Mouse (Mus musculus): ENCODE measurements around the gene Pck1. TPM values are rescaled to one million over a fixed set of nuclear protein-coding genes. Genes with fewer than 3 reads are reported as not detected.
A peak's percentile ranks its signal among the peaks of the same experiment; 100 is the strongest.

Gene Pck1
- polyA plus RNA-seq, 1 experiment from 2014 or later: not detected

DNA sequence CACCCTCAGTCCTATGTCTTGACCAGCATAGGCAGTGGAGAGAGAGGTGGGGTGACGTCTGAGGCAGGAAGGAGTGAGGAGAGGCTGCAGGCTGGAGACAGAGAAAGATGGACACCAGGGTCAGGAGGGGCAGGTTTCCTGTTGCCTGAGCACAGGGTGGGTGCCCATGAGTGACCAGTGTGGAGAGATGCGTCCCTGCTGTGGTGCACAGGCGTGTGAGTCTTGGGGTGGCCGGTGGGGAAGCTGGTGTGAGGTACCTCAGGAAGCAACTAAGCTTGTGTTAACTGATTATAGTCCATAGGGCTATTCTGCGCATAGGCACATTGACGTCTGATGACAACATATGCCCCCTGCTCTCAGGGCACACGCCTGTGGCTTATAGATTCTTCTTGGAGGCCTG, 26.2 kb downstream of the Pck1 start:
- no peaks in the 10 kb centered on the region for H3K9me3 ChIP-seq (replicated peaks; ENCODE audit: control insufficient read depth, low read length)
- no peak for DNase-seq (ENCODE audit: low spot score)
- 86% methylated on average over 7 of the region's 7 CpGs for WGBS

GRCm38 (mm10) chr2:173180026-173180425, 27.2 kb downstream of the Pck1 start:
- 78% methylated on average over 4 of the region's 4 CpGs for WGBS
- Histone ChIP-seq H3K27ac (replicated peaks; ENCODE audit: low read depth, low read length) (no peak overlapping the region), H3K27me3 (ENCODE audit: control insufficient read depth, insufficient read depth, low read length) (no peaks in the 10 kb centered on the region), H3K9me3 (replicated peaks; ENCODE audit: control insufficient read depth, low read length) (no peaks in the 10 kb centered on the region), H3K4me1 (ENCODE audit: control insufficient read depth, insufficient read depth, low read length) (no peaks in the 10 kb centered on the region), H3K36me3 (replicated peaks; ENCODE audit: control insufficient read depth, insufficient read depth, low read depth, low read length) (no peaks in the 10 kb centered on the region), H3K9ac (replicated peaks; ENCODE audit: low read length) (no peak overlapping the region), H3K4me3 (ENCODE audit: low read depth, low read length) (no peak overlapping the region), H3K4me2 (ENCODE audit: low read depth, low read length) (no peak overlapping the region)
- DNase-seq (ENCODE audit: low spot score) (no peak), ATAC-seq (replicated peaks; ENCODE audit: insufficient number of reproducible peaks, low FRiP score, low TSS enrichment, low read depth) (no peak)

More for the DNA sequence above, 26.2 kb downstream of the Pck1 start:
- ATAC-seq (replicated peaks; ENCODE audit: insufficient number of reproducible peaks, low FRiP score, low TSS enrichment, low read depth): no peak
- no peak overlapping the region for H3K4me2 ChIP-seq (ENCODE audit: low read depth, low read length)
- H3K27me3 ChIP-seq (ENCODE audit: control insufficient read depth, insufficient read depth, low read length): no peaks in the 10 kb centered on the region
- no peaks in the 10 kb centered on the region for H3K36me3 ChIP-seq (replicated peaks; ENCODE audit: control insufficient read depth, insufficient read depth, low read depth, low read length)
- H3K4me1 ChIP-seq (ENCODE audit: control insufficient read depth, insufficient read depth, low read length): no peaks in the 10 kb centered on the region
- no peak overlapping the region for H3K27ac ChIP-seq (replicated peaks; ENCODE audit: low read depth, low read length)
- no peak overlapping the region for H3K4me3 ChIP-seq (ENCODE audit: low read depth, low read length)
- no peak overlapping the region for H3K9ac ChIP-seq (replicated peaks; ENCODE audit: low read length)

DNA sequence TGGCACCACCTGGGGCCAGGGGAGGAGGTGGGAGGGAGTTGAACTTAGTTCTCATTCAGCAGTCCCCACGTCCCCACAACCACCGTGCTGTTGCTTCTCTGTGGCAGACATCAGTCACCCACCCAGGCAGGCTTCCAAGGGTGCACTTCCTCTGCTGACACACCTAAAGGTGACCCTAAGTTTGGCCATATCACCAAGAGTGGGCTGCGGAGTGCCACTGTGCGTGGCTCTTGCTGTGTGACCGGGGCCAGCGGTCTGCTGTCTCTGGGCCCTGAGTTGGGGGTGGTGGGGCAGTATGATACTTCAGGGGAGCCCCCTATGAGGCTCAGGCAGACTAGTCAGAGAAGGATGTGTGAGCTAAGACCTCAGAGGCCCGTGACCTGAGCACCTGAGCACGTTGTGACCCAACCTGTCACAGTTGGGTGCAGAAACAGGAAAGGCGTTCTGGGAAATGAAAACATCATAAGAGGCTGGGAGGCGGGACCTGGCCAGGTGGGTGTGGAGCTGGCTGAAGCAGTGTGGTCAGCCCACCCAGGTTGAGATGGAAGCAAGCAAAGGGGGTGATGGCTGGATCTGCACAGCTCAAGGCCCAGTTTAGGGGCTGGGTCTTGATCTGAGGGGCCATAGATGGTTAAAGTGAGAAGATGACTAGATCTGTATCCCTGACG, 28.0 kb downstream of the Pck1 start:
- H3K4me1 ChIP-seq (ENCODE audit: control insufficient read depth, insufficient read depth, low read length): no peaks in the 10 kb centered on the region
- H3K9me3 ChIP-seq (replicated peaks; ENCODE audit: control insufficient read depth, low read length): no peaks in the 10 kb centered on the region
- no peaks in the 10 kb centered on the region for H3K36me3 ChIP-seq (replicated peaks; ENCODE audit: control insufficient read depth, insufficient read depth, low read depth, low read length)
- no peak overlapping the region for H3K9ac ChIP-seq (replicated peaks; ENCODE audit: low read length)
- ATAC-seq (replicated peaks; ENCODE audit: insufficient number of reproducible peaks, low FRiP score, low TSS enrichment, low read depth): no peak
- DNase-seq (ENCODE audit: low spot score): no peak
- H3K4me3 ChIP-seq (ENCODE audit: low read depth, low read length): no peak overlapping the region
- H3K27ac ChIP-seq (replicated peaks; ENCODE audit: low read depth, low read length): no peak overlapping the region
- H3K27me3 ChIP-seq (ENCODE audit: control insufficient read depth, insufficient read depth, low read length): no peaks in the 10 kb centered on the region
- H3K4me2 ChIP-seq (ENCODE audit: low read depth, low read length): no peak overlapping the region
- 73% methylated on average over 11 of the region's 11 CpGs for WGBS

DNA sequence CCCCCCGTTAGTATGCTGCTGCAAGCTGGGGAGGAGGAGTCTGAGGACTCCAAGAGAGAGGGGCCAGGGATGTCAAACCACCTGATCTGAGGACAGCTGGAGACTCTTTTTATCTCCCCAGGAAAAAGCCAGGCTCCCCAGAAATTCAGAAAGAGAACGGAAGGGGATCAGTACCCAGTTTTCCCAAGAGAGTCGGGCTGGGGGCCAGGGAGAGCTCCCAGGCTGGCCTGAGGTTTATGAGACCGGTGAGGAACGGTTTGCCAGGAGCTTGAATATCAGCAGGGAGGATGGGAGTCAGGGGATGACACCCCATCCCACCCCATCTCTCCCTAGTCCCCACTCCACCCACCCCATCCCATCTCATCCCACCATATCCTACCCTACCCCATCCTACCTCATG, 28.6 kb downstream of the Pck1 start:
- H3K4me2 ChIP-seq (ENCODE audit: low read depth, low read length): no peak overlapping the region
- no peak overlapping the region for H3K4me3 ChIP-seq (ENCODE audit: low read depth, low read length)
- no peaks in the 10 kb centered on the region for H3K4me1 ChIP-seq (ENCODE audit: control insufficient read depth, insufficient read depth, low read length)
- 65% methylated on average over 4 of the region's 5 CpGs for WGBS
- H3K9me3 ChIP-seq (replicated peaks; ENCODE audit: control insufficient read depth, low read length): no peaks in the 10 kb centered on the region
- no peaks in the 10 kb centered on the region for H3K27me3 ChIP-seq (ENCODE audit: control insufficient read depth, insufficient read depth, low read length)
- no peak for ATAC-seq (replicated peaks; ENCODE audit: insufficient number of reproducible peaks, low FRiP score, low TSS enrichment, low read depth)
- no peak overlapping the region for H3K9ac ChIP-seq (replicated peaks; ENCODE audit: low read length)
- no peak for DNase-seq (ENCODE audit: low spot score)
- no peaks in the 10 kb centered on the region for H3K36me3 ChIP-seq (replicated peaks; ENCODE audit: control insufficient read depth, insufficient read depth, low read depth, low read length)
- H3K27ac ChIP-seq (replicated peaks; ENCODE audit: low read depth, low read length): no peak overlapping the region

DNA sequence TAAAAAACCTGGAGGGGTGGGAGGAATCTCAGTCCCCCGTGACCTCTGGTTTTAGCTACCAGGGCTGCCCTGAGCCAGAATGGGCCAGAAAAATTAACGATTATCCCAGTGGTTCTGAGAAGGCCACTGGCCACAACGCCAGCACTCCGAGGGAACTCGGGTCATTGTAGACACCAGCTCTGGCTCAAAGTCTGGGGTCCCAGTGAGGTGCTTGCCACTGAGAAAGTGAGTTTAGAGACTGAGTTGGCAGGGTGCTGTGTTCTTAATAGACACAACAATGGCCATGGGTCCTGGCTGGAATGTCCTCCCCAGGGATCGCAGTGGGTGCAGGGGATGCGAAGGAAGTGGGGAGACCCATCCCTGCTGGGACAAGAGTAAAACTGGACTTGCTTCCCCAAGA, 29.1 kb downstream of the Pck1 start:
- no peak overlapping the region for H3K27ac ChIP-seq (replicated peaks; ENCODE audit: low read depth, low read length)
- no peak overlapping the region for H3K4me2 ChIP-seq (ENCODE audit: low read depth, low read length)
- no peak overlapping the region for H3K9ac ChIP-seq (replicated peaks; ENCODE audit: low read length)
- no peaks in the 10 kb centered on the region for H3K4me1 ChIP-seq (ENCODE audit: control insufficient read depth, insufficient read depth, low read length)
- ATAC-seq (replicated peaks; ENCODE audit: insufficient number of reproducible peaks, low FRiP score, low TSS enrichment, low read depth) (no peak), DNase-seq (ENCODE audit: low spot score) (no peak)
- H3K9me3 ChIP-seq (replicated peaks; ENCODE audit: control insufficient read depth, low read length): no peaks in the 10 kb centered on the region
- no peaks in the 10 kb centered on the region for H3K36me3 ChIP-seq (replicated peaks; ENCODE audit: control insufficient read depth, insufficient read depth, low read depth, low read length)
- no peak overlapping the region for H3K4me3 ChIP-seq (ENCODE audit: low read depth, low read length)
- no peaks in the 10 kb centered on the region for H3K27me3 ChIP-seq (ENCODE audit: control insufficient read depth, insufficient read depth, low read length)
- WGBS: 86% methylated on average over 7 of the region's 7 CpGs

DNA sequence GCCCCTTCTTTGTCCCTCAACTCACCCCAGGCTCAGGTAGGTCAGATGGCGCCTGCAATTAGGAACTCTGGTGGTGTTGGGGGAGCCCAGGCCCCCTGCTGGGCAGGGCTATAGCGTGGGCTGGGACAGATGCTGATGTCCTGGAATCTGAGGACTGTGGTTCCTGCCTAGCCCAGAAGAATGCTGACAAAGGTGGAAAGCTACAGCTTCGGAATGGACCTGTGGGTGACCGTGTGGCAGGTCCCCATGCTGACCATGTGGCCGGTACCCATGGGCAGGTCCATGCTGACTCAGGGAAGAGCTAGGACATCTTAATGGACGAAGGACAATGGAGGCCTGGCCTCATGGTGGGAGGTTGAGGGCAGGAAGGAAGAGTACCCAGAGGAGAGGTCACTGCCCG, 29.9 kb downstream of the Pck1 start:
- Histone ChIP-seq H3K27me3 (ENCODE audit: control insufficient read depth, insufficient read depth, low read length) (no peaks in the 10 kb centered on the region), H3K9me3 (replicated peaks; ENCODE audit: control insufficient read depth, low read length) (no peaks in the 10 kb centered on the region), H3K4me2 (ENCODE audit: low read depth, low read length) (no peak overlapping the region), H3K9ac (replicated peaks; ENCODE audit: low read length) (no peak overlapping the region), H3K36me3 (replicated peaks; ENCODE audit: control insufficient read depth, insufficient read depth, low read depth, low read length) (no peaks in the 10 kb centered on the region), H3K4me1 (ENCODE audit: control insufficient read depth, insufficient read depth, low read length) (no peaks in the 10 kb centered on the region), H3K4me3 (ENCODE audit: low read depth, low read length) (no peak overlapping the region), H3K27ac (replicated peaks; ENCODE audit: low read depth, low read length) (no peak overlapping the region)
- DNase-seq (ENCODE audit: low spot score) (no peak), ATAC-seq (replicated peaks; ENCODE audit: insufficient number of reproducible peaks, low FRiP score, low TSS enrichment, low read depth) (no peak)
- WGBS: 77% methylated on average over 7 of the region's 7 CpGs

- 90% methylated on average over 10 of the region's 10 CpGs for WGBS
- Histone ChIP-seq H3K36me3 (replicated peaks; ENCODE audit: control insufficient read depth, insufficient read depth, low read depth, low read length) (no peaks in the 10 kb centered on the region), H3K9me3 (replicated peaks; ENCODE audit: control insufficient read depth, low read length) (no peaks in the 10 kb centered on the region), H3K4me1 (ENCODE audit: control insufficient read depth, insufficient read depth, low read length) (no peaks in the 10 kb centered on the region), H3K9ac (replicated peaks; ENCODE audit: low read length) (no peak overlapping the region), H3K4me2 (ENCODE audit: low read depth, low read length) (no peak overlapping the region), H3K27me3 (ENCODE audit: control insufficient read depth, insufficient read depth, low read length) (no peaks in the 10 kb centered on the region), H3K27ac (replicated peaks; ENCODE audit: low read depth, low read length) (no peak overlapping the region), H3K4me3 (ENCODE audit: low read depth, low read length) (no peak overlapping the region)
- DNase-seq (ENCODE audit: low spot score) (no peak), ATAC-seq (replicated peaks; ENCODE audit: insufficient number of reproducible peaks, low FRiP score, low TSS enrichment, low read depth) (no peak)
Measured at GRCm38 (mm10) chr2:173183311-173183710, 30.5 kb downstream of the Pck1 start.

DNA sequence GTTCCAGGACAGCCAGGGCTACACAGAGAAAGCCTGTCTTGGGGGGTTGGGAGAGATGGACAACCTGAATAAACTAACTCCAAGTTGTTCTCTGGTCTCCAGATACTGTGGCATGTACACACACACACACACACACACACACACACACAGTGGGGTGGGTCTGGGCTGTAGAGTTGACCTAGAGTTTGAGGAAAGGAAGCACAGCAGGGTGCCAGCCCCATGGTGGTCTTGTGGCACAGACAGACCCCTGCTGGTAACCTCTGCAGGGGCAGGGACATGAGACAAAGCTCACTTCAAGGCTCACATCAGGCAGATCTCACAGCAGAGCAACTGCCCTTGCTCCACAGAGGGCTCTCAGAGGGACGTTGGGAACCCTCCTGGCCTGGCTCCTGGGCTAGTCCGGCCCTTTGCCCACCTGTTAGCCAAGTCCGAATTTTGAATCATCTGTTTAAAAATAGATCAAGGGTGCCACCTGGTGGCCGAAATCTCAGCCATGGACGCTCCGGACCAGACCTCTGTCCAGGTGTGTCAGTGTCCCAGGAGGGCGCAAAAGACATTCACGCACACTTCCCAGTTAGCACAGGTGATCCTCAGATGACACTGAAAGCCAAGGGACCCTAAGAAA, 31.1 kb downstream of the Pck1 start:
- Histone ChIP-seq H3K4me1 (ENCODE audit: control insufficient read depth, insufficient read depth, low read length) (no peaks in the 10 kb centered on the region), H3K9me3 (replicated peaks; ENCODE audit: control insufficient read depth, low read length) (no peaks in the 10 kb centered on the region), H3K4me2 (ENCODE audit: low read depth, low read length) (no peak overlapping the region), H3K9ac (replicated peaks; ENCODE audit: low read length) (no peak overlapping the region), H3K27ac (replicated peaks; ENCODE audit: low read depth, low read length) (no peak overlapping the region), H3K36me3 (replicated peaks; ENCODE audit: control insufficient read depth, insufficient read depth, low read depth, low read length) (no peaks in the 10 kb centered on the region), H3K4me3 (ENCODE audit: low read depth, low read length) (no peak overlapping the region), H3K27me3 (ENCODE audit: control insufficient read depth, insufficient read depth, low read length) (no peaks in the 10 kb centered on the region)
- ATAC-seq (replicated peaks; ENCODE audit: insufficient number of reproducible peaks, low FRiP score, low TSS enrichment, low read depth) (peak; percentile 36; the same call in 1 of the 2 replicates), DNase-seq (ENCODE audit: low spot score) (peak; percentile 78)
- WGBS: 11% methylated on average over 8 of the region's 8 CpGs
